Mouse (Mus musculus): Measurements from ENCODE around the gene Adgrb2. TPM values are rescaled to one million over a fixed set of nuclear protein-coding genes. Genes with fewer than 3 reads are reported as not detected.

Adgrb2 gene
- polyA plus RNA-seq, 1 experiment from 2014 or later = 1.5 TPM

DNA sequence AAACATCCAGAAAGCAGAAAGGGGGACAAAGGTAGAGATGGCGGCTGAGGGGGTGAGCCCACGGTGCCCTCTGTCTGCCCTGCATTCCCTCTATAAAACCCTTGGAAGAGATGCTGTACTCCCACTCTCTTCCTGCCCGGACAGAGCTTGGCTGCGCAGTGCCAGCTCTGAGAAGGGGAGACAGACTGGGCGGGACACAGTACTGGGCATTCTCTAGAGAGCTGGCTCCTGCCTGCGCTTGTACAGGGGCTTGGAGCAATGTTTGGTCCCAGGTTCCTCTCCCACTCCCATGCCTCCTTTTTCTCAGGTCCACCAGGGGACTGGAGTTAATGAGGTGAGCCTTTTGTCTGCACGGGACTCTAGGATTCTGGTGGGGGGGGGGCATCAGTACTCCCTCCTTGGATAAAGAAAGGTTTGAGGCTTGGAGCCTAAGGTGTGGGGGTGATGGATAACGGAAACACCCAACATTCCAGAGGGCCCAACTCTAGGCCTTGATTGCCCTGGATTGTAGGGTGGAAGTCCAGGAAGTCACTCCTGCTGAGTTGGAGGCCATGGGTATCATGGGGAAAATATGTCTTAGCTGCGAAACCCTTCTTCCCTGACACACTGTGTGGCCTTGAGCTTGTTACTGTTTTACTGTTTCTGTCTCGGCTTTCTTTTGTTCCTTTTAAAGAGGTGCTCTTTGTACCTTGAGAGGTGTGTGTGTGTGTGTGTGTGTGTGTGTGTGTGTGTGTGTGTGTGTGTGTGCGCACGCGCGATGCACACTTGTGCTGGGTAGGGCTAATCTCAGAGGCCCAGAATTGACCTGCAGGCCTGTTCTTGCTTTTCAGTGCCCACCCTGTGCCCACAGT lies 70.7 kb downstream of the Adgrb2 start:
- H3K27me3 ChIP-seq (ENCODE audit: control insufficient read depth, insufficient read depth, low read length) = no peaks in the 10 kb centered on the region
- H3K9me3 ChIP-seq (ENCODE audit: control insufficient read depth, low read length) = no peaks in the 10 kb centered on the region; the same call in 1 of the 2 replicates
- no peak for ATAC-seq (ENCODE audit: insufficient number of reproducible peaks, low FRiP score, low TSS enrichment, low read depth)
- no peaks in the 10 kb centered on the region; the same call in 1 of the 2 replicates for H3K36me3 ChIP-seq (ENCODE audit: control insufficient read depth, insufficient read depth, low read length)
- H3K9ac ChIP-seq (ENCODE audit: low read length) = no peak overlapping the region
- no peak overlapping the region for H3K4me3 ChIP-seq (ENCODE audit: low read depth, low read length)
- no peak for DNase-seq (ENCODE audit: low spot score)
- H3K4me1 ChIP-seq (ENCODE audit: control insufficient read depth, insufficient read depth, low read length) = peaks cover 14% of the 10 kb centered on the region
- no peak overlapping the region for H3K4me2 ChIP-seq (ENCODE audit: low read depth, severe bottlenecking)
- H3K27ac ChIP-seq (replicated peaks; ENCODE audit: low read depth, low read length) = peak overlapping the region; percentile 62
- 89% methylated on average over 13 of the region's 14 CpGs for WGBS

DNA sequence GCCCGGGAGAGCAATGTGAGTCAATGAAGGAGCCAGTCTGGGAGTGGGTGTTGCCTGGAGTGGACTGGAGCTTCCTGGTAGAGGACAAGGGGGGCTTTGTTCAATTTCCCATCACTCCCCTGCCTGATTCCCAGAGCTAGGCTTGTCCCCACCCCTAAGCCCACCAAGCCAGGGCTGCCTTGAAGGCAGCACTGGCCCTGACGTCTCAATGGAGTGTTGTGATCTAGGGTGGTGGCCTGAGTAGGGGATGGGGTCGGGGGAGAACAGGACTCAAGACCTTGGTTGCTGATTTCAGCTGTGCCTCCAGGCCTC lies 71.3 kb downstream of the Adgrb2 start:
- Histone ChIP-seq H3K4me3 (ENCODE audit: low read depth, low read length) (no peak overlapping the region), H3K27me3 (ENCODE audit: control insufficient read depth, insufficient read depth, low read length) (no peaks in the 10 kb centered on the region), H3K4me1 (ENCODE audit: control insufficient read depth, insufficient read depth, low read length) (peaks cover 14% of the 10 kb centered on the region), H3K36me3 (ENCODE audit: control insufficient read depth, insufficient read depth, low read length) (no peaks in the 10 kb centered on the region; the same call in 1 of the 2 replicates), H3K9me3 (ENCODE audit: control insufficient read depth, low read length) (no peaks in the 10 kb centered on the region; the same call in 1 of the 2 replicates), H3K4me2 (ENCODE audit: low read depth, severe bottlenecking) (no peak overlapping the region), H3K9ac (ENCODE audit: low read length) (no peak overlapping the region), H3K27ac (replicated peaks; ENCODE audit: low read depth, low read length) (peak overlapping the region; percentile 62)
- no peak for DNase-seq (ENCODE audit: low spot score)
- ATAC-seq (ENCODE audit: insufficient number of reproducible peaks, low FRiP score, low TSS enrichment, low read depth) = no peak
- WGBS = 43% methylated on average over 3 of the region's 3 CpGs

DNA sequence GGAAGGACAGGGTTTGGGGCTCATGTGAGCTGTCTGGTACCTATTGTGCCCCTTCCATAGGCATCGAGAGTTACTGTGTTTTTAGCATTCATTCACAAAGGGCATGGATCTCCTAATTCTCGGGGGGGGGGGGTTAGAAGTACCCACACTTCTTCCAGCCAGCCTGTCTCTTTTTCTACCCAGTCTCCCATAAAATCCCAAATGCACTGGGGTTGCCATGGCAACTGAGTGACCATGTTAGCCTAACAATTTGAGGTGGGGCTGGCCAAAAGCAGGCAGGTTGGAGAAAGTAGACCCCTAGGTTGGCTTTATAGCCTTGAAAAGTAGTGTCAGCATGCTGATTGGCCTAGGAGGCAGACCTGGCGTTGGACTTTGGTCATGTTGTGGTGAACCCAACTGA lies 71.8 kb downstream of the Adgrb2 start:
- 64% methylated on average over 3 of the region's 3 CpGs for WGBS

DNA sequence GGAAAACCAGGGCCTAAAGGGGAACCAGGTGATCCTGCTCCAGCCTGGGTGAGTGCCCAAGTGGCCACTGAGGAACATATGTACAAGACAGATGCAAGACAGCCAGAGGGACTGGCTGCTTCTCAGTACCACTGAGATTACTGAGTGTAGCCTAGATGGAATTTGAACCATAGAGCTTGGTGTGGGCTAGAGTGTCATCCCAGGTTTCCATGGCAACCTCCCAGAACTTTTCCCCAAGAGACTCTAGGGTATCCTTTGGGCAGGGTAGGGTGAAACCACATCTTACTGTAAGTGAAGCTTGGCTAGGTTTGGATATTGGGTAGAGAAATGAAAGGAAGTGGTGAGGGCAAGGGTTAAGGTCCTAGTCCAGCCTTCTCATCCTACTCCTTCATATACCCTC lies 76.3 kb downstream of the Adgrb2 start:
- Histone ChIP-seq H3K36me3 (ENCODE audit: control insufficient read depth, insufficient read depth, low read length) (no peaks in the 10 kb centered on the region; the same call in 1 of the 2 replicates), H3K27me3 (ENCODE audit: control insufficient read depth, insufficient read depth, low read length) (no peaks in the 10 kb centered on the region)

More for the DNA sequence above, 71.8 kb downstream of the Adgrb2 start:
- Histone ChIP-seq H3K9me3 (ENCODE audit: control insufficient read depth, low read length) (no peaks in the 10 kb centered on the region; the same call in 1 of the 2 replicates), H3K27me3 (ENCODE audit: control insufficient read depth, insufficient read depth, low read length) (no peaks in the 10 kb centered on the region), H3K4me3 (ENCODE audit: low read depth, low read length) (no peak overlapping the region), H3K4me1 (ENCODE audit: control insufficient read depth, insufficient read depth, low read length) (peaks cover 14% of the 10 kb centered on the region), H3K9ac (ENCODE audit: low read length) (no peak overlapping the region), H3K4me2 (ENCODE audit: low read depth, severe bottlenecking) (no peak overlapping the region), H3K27ac (replicated peaks; ENCODE audit: low read depth, low read length) (peak overlapping the region; percentile 62), H3K36me3 (ENCODE audit: control insufficient read depth, insufficient read depth, low read length) (no peaks in the 10 kb centered on the region; the same call in 1 of the 2 replicates)
- ATAC-seq (ENCODE audit: insufficient number of reproducible peaks, low FRiP score, low TSS enrichment, low read depth) (no peak), DNase-seq (ENCODE audit: low spot score) (no peak)

DNA sequence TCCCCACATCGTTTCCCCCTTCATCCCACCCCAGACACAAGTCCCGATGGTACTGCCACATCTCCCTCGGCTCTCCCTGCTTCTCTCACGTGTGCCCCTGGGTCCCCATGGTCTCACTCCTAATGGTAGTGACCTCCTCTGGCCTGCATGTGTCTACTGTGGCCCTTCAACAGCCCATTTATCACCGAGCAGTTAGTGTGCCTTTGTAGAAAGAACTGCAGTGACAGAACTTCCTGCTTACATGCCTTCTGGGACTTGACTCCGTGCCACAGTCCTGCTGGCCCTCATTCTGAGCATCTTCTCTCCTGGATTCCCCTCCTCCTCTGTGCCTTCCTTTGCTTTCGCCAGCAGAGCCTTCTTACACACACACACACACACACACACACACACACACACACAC lies 78.5 kb downstream of the Adgrb2 start:
- Histone ChIP-seq H3K36me3 (ENCODE audit: control insufficient read depth, insufficient read depth, low read length) (no peaks in the 10 kb centered on the region), H3K4me1 (ENCODE audit: control insufficient read depth, insufficient read depth, low read length) (0 out of 2 replicates have a peak, but pooled peaks cover 2% of the 10 kb centered on the region), H3K27ac (replicated peaks; ENCODE audit: low read depth, low read length) (no peak overlapping the region), H3K9me3 (ENCODE audit: control insufficient read depth, low read length) (no peaks in the 10 kb centered on the region), H3K9ac (ENCODE audit: low read length) (no peak overlapping the region), H3K4me3 (ENCODE audit: low read depth, low read length) (no peak overlapping the region), H3K27me3 (ENCODE audit: control insufficient read depth, insufficient read depth, low read length) (no peaks in the 10 kb centered on the region), H3K4me2 (ENCODE audit: low read depth, severe bottlenecking) (no peak overlapping the region)
- WGBS = 50% methylated on average over 7 of the region's 7 CpGs
- DNase-seq (ENCODE audit: low spot score) = no peak
- no peak for ATAC-seq (ENCODE audit: insufficient number of reproducible peaks, low FRiP score, low TSS enrichment, low read depth)

More for the DNA sequence above, 76.3 kb downstream of the Adgrb2 start:
- Histone ChIP-seq H3K4me1 (ENCODE audit: control insufficient read depth, insufficient read depth, low read length) (peaks cover 11% of the 10 kb centered on the region; the same call in 1 of the 2 replicates), H3K4me3 (ENCODE audit: low read depth, low read length) (no peak overlapping the region), H3K9me3 (ENCODE audit: control insufficient read depth, low read length) (no peaks in the 10 kb centered on the region), H3K27ac (replicated peaks; ENCODE audit: low read depth, low read length) (no peak overlapping the region), H3K9ac (ENCODE audit: low read length) (no peak overlapping the region), H3K4me2 (ENCODE audit: low read depth, severe bottlenecking) (no peak overlapping the region)
- DNase-seq (ENCODE audit: low spot score) = no peak
- no peak for ATAC-seq (ENCODE audit: insufficient number of reproducible peaks, low FRiP score, low TSS enrichment, low read depth)

DNA sequence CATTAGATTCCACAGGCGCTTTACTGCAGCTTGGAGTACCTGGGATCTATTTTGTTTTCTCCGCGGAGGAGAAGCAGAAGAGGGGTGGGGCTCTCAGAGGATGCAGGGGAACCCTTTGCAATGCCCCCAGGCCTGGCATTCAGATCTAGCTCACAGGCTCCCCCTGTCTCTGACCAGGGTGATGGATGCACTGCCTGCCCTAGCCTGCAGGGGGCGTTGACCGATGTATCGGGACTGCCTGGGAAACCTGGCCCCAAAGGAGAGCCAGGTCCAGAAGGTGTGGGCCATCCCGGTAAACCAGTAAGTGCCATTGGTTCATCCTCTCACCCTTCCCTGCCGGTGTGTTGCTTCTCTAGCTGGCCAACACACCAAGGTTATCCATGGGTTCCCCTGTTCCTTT lies 82.1 kb downstream of the Adgrb2 start:
- Histone ChIP-seq H3K27me3 (ENCODE audit: control insufficient read depth, insufficient read depth, low read length) (no peaks in the 10 kb centered on the region), H3K4me3 (ENCODE audit: low read depth, low read length) (no peak overlapping the region), H3K4me2 (ENCODE audit: low read depth, severe bottlenecking) (no peak overlapping the region), H3K27ac (replicated peaks; ENCODE audit: low read depth, low read length) (no peak overlapping the region), H3K9me3 (ENCODE audit: control insufficient read depth, low read length) (no peaks in the 10 kb centered on the region), H3K36me3 (ENCODE audit: control insufficient read depth, insufficient read depth, low read length) (no peaks in the 10 kb centered on the region), H3K9ac (ENCODE audit: low read length) (no peak overlapping the region), H3K4me1 (ENCODE audit: control insufficient read depth, insufficient read depth, low read length) (0 out of 2 replicates have a peak, but pooled peaks cover 2% of the 10 kb centered on the region)
- DNase-seq (ENCODE audit: low spot score) (peak; percentile 50), ATAC-seq (ENCODE audit: insufficient number of reproducible peaks, low FRiP score, low TSS enrichment, low read depth) (no peak)
- 9% methylated on average over 8 of the region's 8 CpGs for WGBS

DNA sequence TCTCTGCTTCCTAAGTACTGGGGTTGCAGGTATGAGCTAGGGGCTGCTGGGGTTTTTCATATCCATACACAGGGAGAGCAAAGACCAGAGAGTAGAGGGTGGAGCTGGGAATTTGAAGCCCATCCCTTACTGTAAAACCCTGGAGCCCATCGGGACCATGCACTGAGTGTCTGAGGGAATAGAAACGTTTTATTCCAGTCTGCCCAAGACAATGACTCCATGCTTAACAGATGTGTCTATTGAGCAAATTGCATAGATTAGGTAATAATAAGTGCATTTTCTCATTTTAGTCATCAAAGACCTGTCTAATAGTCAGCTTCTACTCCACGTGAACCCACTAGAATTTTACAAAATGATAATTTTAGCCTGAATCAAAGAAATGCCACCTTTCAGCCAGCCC lies 85.9 kb downstream of the Adgrb2 start:
- Histone ChIP-seq H3K4me1 (ENCODE audit: control insufficient read depth, insufficient read depth, low read length) (no peaks in the 10 kb centered on the region), H3K9me3 (ENCODE audit: control insufficient read depth, low read length) (no peaks in the 10 kb centered on the region), H3K9ac (ENCODE audit: low read length) (no peak overlapping the region), H3K36me3 (ENCODE audit: control insufficient read depth, insufficient read depth, low read length) (no peaks in the 10 kb centered on the region), H3K4me2 (ENCODE audit: low read depth, severe bottlenecking) (no peak overlapping the region), H3K4me3 (ENCODE audit: low read depth, low read length) (no peak overlapping the region), H3K27me3 (ENCODE audit: control insufficient read depth, insufficient read depth, low read length) (no peaks in the 10 kb centered on the region), H3K27ac (replicated peaks; ENCODE audit: low read depth, low read length) (no peak overlapping the region)
- ATAC-seq (ENCODE audit: insufficient number of reproducible peaks, low FRiP score, low TSS enrichment, low read depth) (no peak), DNase-seq (ENCODE audit: low spot score) (no peak)
- WGBS = 77% methylated on average over 3 of the region's 3 CpGs

DNA sequence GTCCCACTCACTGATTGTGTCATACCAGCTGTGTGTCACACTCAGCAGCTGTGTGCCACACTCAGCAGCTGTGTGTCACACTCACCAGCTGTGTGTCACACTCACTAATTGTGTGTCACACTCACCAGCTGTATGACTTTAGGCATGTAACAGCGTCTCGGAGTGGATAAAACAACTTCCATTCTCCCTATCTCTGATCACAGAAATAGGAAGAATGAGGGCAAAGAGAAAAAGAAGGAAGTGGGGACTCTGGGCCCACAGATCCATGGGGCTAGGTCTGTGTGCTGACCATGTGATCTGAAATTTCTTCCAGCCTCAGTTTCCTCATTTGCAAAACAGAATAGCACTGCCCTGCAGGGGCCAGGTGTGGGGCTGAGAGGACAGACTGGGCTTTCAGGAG lies 87.1 kb downstream of the Adgrb2 start:
- Histone ChIP-seq H3K27me3 (ENCODE audit: control insufficient read depth, insufficient read depth, low read length) (no peaks in the 10 kb centered on the region), H3K36me3 (ENCODE audit: control insufficient read depth, insufficient read depth, low read length) (no peaks in the 10 kb centered on the region), H3K4me1 (ENCODE audit: control insufficient read depth, insufficient read depth, low read length) (no peaks in the 10 kb centered on the region), H3K27ac (replicated peaks; ENCODE audit: low read depth, low read length) (no peak overlapping the region), H3K4me3 (ENCODE audit: low read depth, low read length) (no peak overlapping the region), H3K9me3 (ENCODE audit: control insufficient read depth, low read length) (no peaks in the 10 kb centered on the region), H3K4me2 (ENCODE audit: low read depth, severe bottlenecking) (no peak overlapping the region), H3K9ac (ENCODE audit: low read length) (no peak overlapping the region)
- 94% methylated on average over 2 of the region's 2 CpGs for WGBS
- ATAC-seq (ENCODE audit: insufficient number of reproducible peaks, low FRiP score, low TSS enrichment, low read depth) (no peak), DNase-seq (ENCODE audit: low spot score) (no peak)

Data from limb, embryonic 11.5 days (tissue).